Mouse (Mus musculus) lung, postnatal 4 days (tissue): ENCODE results near the gene D6Wsu163e.

ENCODE experiments used
- DNase-seq, 2 experiments: peaks; one replicate each; pipeline ENCODE4 v3.0.0; 2021

Gene D6Wsu163e

GRCm38 (mm10) chr6:126939487-126940171 lies at the start of gene D6Wsu163e, which contains the start of gene Rad51ap1:
D6Wsu163e (plus strand) TSS chr6:126939962.
Rad51ap1 (minus strand) TSS chr6:126939587.
- DNase-seq, result peak; percentile 96 to 98

GRCm38 (mm10) chr6:126907378-126907777 lies 32.4 kb upstream of the D6Wsu163e start:
- DNase-seq, result no peak

- no peak for DNase-seq
Observed at GRCm38 (mm10) chr6:126907876-126908275, 31.9 kb upstream of the D6Wsu163e start.

DNA sequence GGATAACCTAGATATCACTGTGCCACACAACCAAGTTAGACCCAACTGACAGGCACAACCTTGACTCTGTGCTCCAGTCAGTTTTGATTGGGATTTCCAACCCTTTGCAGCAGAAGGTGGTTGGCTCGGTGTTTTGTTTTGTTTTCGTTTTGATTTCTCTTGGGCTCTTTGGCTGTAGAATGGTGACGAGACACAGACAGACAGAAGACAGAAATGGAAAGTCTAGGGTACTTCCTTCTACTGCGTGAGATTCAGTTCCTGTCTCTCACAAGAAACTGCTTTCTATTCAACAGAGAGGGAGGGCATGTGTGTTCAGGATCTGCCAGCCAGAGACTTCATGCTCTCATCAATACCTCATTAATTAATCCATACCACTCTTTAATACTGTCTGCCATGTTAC lies 29.0 kb upstream of the D6Wsu163e start:
- no peak for DNase-seq

DNA sequence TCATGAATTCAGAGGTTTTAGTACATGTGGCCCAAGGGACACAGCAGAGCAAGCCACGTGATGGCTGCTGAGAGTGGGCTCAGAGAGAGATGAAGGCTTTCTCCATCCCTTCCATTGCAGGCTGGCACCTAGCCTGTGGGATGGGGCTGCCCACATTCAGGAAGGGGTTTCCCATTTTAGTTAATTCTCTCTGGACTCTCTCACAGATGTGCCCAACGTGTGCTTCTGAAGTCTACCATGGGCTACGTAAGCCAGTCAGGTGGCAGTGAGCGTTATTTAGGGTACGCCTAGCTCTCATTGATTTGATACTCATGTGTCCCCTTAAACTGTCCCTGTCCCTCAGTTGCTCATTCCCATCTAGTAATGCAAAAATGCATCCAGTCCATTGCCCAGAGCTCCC lies 24.8 kb upstream of the D6Wsu163e start:
- no peak for DNase-seq

GRCm38 (mm10) chr6:126921111-126921881 lies 18.5 kb upstream of the D6Wsu163e start, which contains the start of gene Dyrk4:
Dyrk4 (minus strand) TSS chr6:126921839.
- peak; percentile 46 to 57 for DNase-seq

DNA sequence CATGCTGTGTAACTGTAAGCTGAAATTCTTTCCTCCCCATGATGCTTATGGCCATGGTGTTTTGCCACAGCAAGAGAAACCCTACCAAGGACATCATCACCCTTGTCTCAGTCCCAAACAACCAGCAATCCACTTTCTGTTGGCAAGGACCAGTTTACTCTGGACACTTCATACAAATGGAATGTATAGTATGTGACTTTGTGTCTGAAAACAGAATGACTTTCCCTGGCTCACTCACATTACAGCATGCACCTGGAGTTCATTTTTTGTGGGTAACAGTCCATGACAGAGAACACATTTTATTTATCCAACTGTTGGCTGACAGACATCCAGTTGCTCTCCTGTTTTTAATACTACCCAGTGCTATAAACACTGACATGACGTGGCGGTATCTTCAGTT lies 6.9 kb upstream of the D6Wsu163e start:
- no peak for DNase-seq

- no peak for DNase-seq
Observed at GRCm38 (mm10) chr6:126938047-126938446, 1.7 kb upstream of the D6Wsu163e start.

GRCm38 (mm10) chr6:126938853-126939486 lies 792 bp upstream of the D6Wsu163e start:
- DNase-seq, result no peak

DNA sequence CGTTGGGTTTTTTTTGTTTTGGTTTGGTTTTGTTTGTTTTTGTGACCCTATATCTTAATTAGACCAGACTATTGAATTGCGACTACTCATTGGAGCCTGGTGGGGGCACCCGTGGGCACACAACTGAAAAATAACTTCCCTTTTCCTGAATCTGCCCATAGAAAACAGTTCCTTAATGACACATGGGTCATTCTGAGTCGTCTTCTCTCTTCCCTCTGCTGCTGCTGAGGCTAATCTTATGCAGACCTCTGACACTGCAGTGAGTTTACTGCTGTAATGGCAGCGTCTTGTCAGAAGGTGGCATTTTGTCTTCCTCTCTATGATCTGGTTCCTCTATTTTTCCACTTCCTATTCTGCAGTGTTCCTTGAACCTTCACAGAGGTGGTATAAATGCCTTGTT lies 689 bp downstream of the D6Wsu163e start:
- DNase-seq, result peak in 1 of 2 experiments; percentile 14

DNA sequence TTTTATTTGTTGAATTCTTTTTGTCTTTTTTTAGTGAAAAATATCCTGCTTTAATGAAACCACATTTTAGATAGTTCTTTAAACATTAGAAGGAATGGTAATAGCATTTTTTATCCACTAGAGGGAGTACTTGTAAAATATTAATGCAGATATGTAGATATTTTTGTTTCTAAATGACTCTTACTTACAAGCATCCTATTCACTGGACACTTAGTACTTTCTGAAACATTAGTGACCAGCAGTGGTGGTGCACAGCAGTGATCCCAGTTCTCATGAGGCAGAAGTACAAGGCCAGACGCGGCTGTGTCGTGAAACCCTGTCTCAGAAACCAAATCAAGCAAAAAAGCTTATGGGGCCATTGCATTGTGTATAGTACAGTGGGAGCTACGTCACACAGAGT lies 8.6 kb downstream of the D6Wsu163e start:
- DNase-seq, result no peak

DNA sequence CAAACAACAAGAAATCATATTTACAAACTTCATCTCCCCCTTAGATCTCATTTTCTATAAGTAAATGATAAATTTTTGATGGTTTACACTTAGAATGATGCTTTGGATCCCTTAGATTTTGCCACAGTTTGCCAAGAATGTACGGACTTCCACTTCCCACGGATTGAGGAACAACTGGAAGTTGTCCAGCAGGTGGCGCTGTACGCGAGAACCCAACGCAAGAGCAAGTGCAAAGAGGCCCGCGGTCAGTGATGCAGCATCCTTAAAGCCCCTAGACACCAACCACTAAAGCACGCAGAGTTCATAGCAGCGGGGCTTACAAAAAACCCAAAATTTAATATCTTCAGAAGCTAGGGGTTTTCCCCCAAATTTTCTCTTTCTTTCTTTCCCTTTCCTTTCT lies 16.0 kb downstream of the D6Wsu163e start:
- DNase-seq, result peak; percentile 65 to 83

- DNase-seq, result no peak
Observed at GRCm38 (mm10) chr6:126961371-126962018, 21.7 kb downstream of the D6Wsu163e start.

DNA sequence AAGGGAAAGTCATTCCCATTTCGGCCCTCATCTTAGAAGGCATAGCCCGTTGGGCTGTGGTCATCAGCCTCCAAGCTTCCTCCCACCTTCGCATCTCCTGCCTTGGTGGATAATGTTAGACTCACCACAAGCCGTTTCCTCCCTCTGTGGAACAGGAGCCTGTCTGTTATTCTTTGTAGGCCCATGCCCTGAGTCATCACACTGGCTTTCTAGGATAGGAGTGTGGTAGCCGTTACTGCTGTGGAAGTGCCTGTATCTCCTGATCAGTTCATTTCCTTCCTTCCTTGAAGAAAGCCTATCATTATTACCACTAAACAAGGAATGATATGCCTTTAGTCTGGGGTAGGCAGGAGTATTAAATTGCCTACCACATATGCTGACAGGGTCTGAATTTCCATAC lies 22.9 kb downstream of the D6Wsu163e start:
- no peak for DNase-seq

- no peak for DNase-seq
Observed at GRCm38 (mm10) chr6:126963426-126963825, 23.7 kb downstream of the D6Wsu163e start.

GRCm38 (mm10) chr6:126966241-126967026 lies 26.7 kb downstream of the D6Wsu163e start:
- no peak for DNase-seq

- DNase-seq, result peak; percentile 15 to 34
Observed at GRCm38 (mm10) chr6:126981539-126982234, 41.9 kb downstream of the D6Wsu163e start.

GRCm38 (mm10) chr6:126993676-126994075 lies 53.9 kb downstream of the D6Wsu163e start:
- no peak for DNase-seq

GRCm38 (mm10) chr6:126995494-126995893 lies 55.7 kb downstream of the D6Wsu163e start:
- DNase-seq, result no peak

GRCm38 (mm10) chr6:126996399-126996798 lies 56.6 kb downstream of the D6Wsu163e start:
- peak; percentile 45 to 46 for DNase-seq

- no peak for DNase-seq
Observed at GRCm38 (mm10) chr6:127005646-127006045, 65.9 kb downstream of the D6Wsu163e start.

DNA sequence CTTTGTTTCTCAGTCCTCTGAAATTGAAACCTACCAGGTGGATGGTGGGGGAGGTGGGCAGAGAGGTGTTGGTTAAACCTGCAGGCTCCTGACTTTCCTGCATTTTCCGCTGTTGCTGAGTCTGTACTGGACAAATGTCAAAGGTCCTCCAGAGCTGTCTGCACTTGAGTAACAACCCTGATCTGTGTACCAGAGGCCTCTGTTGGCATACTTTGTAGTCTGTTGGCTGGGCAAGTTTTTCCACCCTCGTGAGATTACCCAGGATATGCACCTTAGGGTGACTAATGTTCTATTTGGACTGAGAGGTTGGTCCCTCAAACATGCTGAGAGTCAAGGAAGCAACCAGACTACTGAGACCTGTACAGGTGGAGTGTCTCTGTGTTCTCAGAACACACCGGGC lies 66.8 kb downstream of the D6Wsu163e start:
- DNase-seq, result no peak
